ENCODE assay signal across 9 mouse cellular contexts in the genomic region with DNA sequence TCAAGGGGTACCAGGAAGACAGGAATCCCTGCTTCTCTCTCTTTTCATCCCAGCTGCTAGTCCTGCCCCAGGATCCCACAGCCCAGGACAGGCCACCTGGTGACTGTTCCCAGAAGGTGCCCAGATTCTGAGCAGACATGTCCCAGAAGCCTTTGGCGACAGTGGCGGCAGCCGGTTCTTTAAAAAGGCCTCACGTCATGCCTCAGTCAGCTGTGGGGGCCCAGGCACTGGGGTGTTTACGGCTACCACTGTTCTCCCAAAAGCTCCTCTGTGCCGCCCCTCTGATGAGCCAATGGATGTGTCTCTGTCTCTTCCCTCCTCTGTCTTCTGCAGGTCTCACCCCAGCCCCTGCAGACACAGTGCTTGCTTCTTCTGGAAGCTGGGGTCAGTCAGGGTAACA. TPM values are rescaled to one million over a fixed set of nuclear protein-coding genes. Genes with fewer than 3 reads are reported as not detected.
DNase-seq lines count a peak whose midpoint lies in the region; ATAC-seq lines count a peak whose summit lies in the region.
"Had no signal": no experiment of that assay in that cellular context is flagged by ENCODE, and none has a peak within 500 bp of the region (broad histone marks: within the 10 kb centered on the region; RNA-seq: fewer than 3 reads in every experiment).

No protein-coding gene starts in this region.

- H3K4me1 ChIP-seq in heart, embryonic 12.5 days (replicated peaks) = peaks cover 93% of the 10 kb centered on the region
- H3K4me1 ChIP-seq in limb, embryonic 12.5 days (replicated peaks) = peaks cover 87% of the 10 kb centered on the region

- H3K27me3 ChIP-seq in heart, embryonic 12.5 days (replicated peaks) = no peaks in the 10 kb centered on the region
- H3K27me3 ChIP-seq in limb, embryonic 12.5 days = peaks cover 4% of the 10 kb centered on the region; the same call in 1 of the 2 replicates

- H3K9ac ChIP-seq in heart, embryonic 12.5 days = peak overlapping the region; percentile 55
- H3K9ac ChIP-seq in limb, embryonic 12.5 days (replicated peaks) = 0 out of 2 replicates have a peak overlapping the region, but pooled peaks have one; percentile 18

- no peaks in the 10 kb centered on the region for H3K9me3 ChIP-seq in heart, embryonic 12.5 days (replicated peaks)
- no peaks in the 10 kb centered on the region for H3K9me3 ChIP-seq in limb, embryonic 12.5 days

- peak overlapping the region; percentile 60 for H3K4me2 ChIP-seq in heart, embryonic 12.5 days
- peak overlapping the region; percentile 50 for H3K4me2 ChIP-seq in limb, embryonic 12.5 days

- ATAC-seq in heart, embryonic 12.5 days (ENCODE audit: insufficient number of reproducible peaks, low FRiP score) = no peak
- no peak for ATAC-seq in limb, embryonic 12.5 days (ENCODE audit: insufficient number of reproducible peaks, insufficient read depth, low FRiP score, low TSS enrichment, low read depth)

- peak; percentile 31 for DNase-seq in cerebellum, adult 11 months
- no peak for DNase-seq in cerebellum, postnatal 4 days (ENCODE audit: low spot score in 2 of 2)
- DNase-seq in 3T3-L1 (ENCODE audit: low read depth, low spot score) = peak; percentile 31
- DNase-seq in spleen, postnatal 36 days (ENCODE audit: low spot score in 2 of 2) = no peak
- no peak for DNase-seq in cerebellum, adult 18-20 months
- no peak for DNase-seq in adrenal gland, postnatal 36 days
- DNase-seq: thymus, adult 2 months had no signal

- WGBS in heart, embryonic 12.5 days = 16% methylated on average over 6 of the region's 6 CpGs
- whole genome bisulfite sequencing in limb, embryonic 12.5 days = 11% methylated on average over 6 of the region's 6 CpGs

- H3K27ac ChIP-seq in heart, embryonic 12.5 days (ENCODE audit: poor library complexity, severe bottlenecking) = peak overlapping the region; percentile 95
- H3K27ac ChIP-seq in limb, embryonic 12.5 days = peak overlapping the region; percentile 95

- no peaks in the 10 kb centered on the region for H3K36me3 ChIP-seq in heart, embryonic 12.5 days
- H3K36me3 ChIP-seq in limb, embryonic 12.5 days = peaks cover 10% of the 10 kb centered on the region

- H3K4me3 ChIP-seq in heart, embryonic 12.5 days = no peak overlapping the region
- no peak overlapping the region for H3K4me3 ChIP-seq in limb, embryonic 12.5 days (replicated peaks)

RNA-seq across cellular contexts. Expression of gene Atoh8, which starts 19.8 kb away (rescaled TPM):
- 14.1 and 14.9 TPM in 2 replicates for polyA plus RNA-seq in heart, embryonic 12.5 days (2016; fragmentation: Nextera tagmentation; extraction: Ambion mirVana)
- 30.7 and 30.8 TPM in 2 replicates for polyA plus RNA-seq in limb, embryonic 12.5 days (2016; fragmentation: Nextera tagmentation; extraction: Ambion mirVana)
- total RNA-seq in adrenal gland, postnatal 36 days (2021) = 1 to 10 TPM; 3.1 to 3.2 TPM

Comparison
In these comparisons a context has a peak if more than half of its experiments do, and no peak if none do; other contexts are left out.
1. DNase-seq: peak in cerebellum, adult 11 months (single experiment) and 3T3-L1 (single experiment); none in cerebellum, postnatal 4 days (0 of 2), spleen, postnatal 36 days (0 of 2), cerebellum, adult 18-20 months (0 of 2) and adrenal gland, postnatal 36 days (0 of 2).